Mouse (Mus musculus) gastrocnemius, postnatal 36 days (tissue): ENCODE results near the gene Lrrc57. TPM values are rescaled to one million over a fixed set of nuclear protein-coding genes. Genes with fewer than 3 reads are reported as not detected.
A peak's percentile ranks its signal among the peaks of the same experiment; 100 is the strongest.

Source experiments
- DNase-seq, 2 experiments: peaks; one replicate each; pipeline ENCODE4 v3.0.0; 2022
- intact Hi-C: fragments of 180-260 bp; cut with DNase I; formaldehyde crosslinking; loops from one replicate; pipeline ENCODE4 v1.15.1; 2025
- long read RNA-seq, 2 experiments: library from polyadenylated mRNA; stranded (forward); transcript quantifications; one replicate each; pipeline ENCODE4 v2.0.0; 2021
- total RNA-seq, 2 experiments: library from RNA; stranded (reverse); gene quantifications; 2 replicates each; pipeline ENCODE4 v1.2.3; 2021

The Lrrc57 gene
- total RNA-seq = 10 to 100 TPM; 10.3 to 11.0 TPM
- long read RNA-seq, experiment 1, transcript Lrrc57-204 (6 exons, 1,961 nt) = major isoform, 5 of 14 reads
- long read RNA-seq, experiment 1, partial matches to known transcripts = 3 of 14 reads
- long read RNA-seq, experiment 1, other reads (novel, unspliced or antisense) = 4 of 14 reads
- long read RNA-seq, experiment 2, transcript Lrrc57-202 (6 exons, 1,962 nt) = major isoform, 7 of 22 reads
- long read RNA-seq, experiment 2, partial matches to known transcripts = 0 of 22 reads
- long read RNA-seq, experiment 2, other reads (novel, unspliced or antisense) = 12 of 22 reads

DNA sequence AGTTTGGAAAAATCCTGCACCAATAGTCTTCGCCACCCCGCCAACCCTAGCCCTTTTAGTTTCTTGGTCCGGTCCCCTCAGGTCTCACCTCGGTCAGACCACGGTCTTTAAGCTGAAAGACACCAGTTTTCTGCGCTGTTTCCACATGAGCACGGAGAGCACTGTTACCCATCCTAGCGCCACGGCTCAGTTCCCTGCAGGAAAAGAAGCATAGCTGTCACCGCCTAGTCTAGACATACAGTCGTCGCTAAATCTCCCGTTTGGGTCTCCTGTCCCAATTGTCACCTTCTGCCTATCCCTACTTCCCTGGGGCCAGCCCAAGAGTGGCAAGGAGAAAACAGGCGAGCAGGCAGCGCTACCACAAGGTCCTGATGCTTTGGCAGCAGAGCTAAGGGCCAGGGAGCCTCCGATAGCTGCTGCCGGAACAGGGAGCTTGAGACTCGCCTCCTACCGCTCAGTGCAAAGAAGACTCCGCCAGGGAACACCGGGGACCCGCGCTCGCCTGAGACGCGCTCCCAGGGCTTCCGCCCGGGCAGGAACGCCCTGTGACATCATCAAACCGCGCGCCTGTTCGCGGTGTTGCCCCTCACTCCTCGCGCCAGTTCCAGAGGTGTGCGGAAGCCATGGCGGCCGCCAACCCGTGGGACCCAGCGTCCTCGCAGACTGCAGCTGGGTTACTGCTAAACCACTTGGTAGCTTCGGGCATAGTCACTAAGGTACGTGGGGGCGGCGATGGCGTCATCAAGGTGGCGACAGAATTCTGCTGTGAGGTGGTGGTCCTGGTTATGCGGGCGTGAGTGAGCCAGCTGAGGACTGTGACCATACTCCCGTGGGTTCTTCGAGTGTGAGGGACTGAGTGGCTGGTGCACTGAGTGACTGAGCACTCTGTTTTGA is at the start of gene Lrrc57, which contains the start of gene Haus2:
Gene Lrrc57 (minus strand): TSS at position 691 of the 894 bp plus-strand sequence.
Gene Haus2 (plus strand): TSS at position 554 of the 894 bp plus-strand sequence.
- intact Hi-C loops = loop anchor here (5.0 kb wide), 2 partner anchors 77 to 132 kb away; no protein-coding TSS in a partner anchor
- DNase-seq = peak; percentile 83 to 89

DNA sequence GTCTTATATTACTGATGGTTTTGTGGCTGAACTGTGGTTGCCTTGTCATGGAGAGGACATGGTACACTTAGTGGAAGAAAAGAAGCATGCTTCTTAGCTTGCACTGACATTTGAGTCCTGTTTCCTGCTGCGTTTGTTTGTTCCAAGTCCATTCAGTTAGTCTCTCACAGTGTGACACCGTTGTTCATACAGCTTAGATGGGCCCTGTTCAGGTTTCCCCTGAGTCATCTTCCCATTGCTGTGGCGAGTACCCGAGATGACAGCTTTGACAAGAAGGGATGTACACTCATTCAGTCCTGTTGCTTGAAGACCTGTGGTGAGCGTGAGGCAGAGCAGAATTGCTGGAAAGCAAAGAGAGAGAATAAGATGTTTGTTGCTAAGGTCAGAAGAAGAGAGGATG is 49.2 kb upstream of the Lrrc57 start:
- intact Hi-C loops = no loop called here
- no peak for DNase-seq

DNA sequence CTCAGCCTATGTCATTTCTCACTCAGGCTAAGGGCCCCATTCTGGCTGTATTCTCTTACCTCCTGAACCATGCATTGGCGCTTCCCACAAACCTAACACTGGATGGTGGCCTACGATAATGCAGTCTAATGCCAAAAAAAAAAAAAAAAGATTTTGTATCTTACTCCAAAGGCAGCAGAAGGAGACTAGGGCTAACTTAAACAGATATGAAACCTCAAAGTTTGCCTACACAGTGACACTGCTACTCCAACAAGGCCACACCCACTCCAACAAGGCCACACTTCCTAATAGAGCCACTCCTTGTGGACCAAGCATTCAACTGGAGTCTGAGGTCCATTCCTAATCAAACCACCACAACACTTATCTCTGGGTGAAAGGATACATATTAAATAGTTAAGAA is 47.4 kb upstream of the Lrrc57 start:
- intact Hi-C loops = no loop called here
- DNase-seq = no peak

GRCm38 (mm10) chr2:120655905-120656304 is 46.6 kb upstream of the Lrrc57 start:
- DNase-seq = no peak
- intact Hi-C loops = no loop called here

GRCm38 (mm10) chr2:120654693-120655092 is 45.4 kb upstream of the Lrrc57 start:
- intact Hi-C loops = no loop called here
- DNase-seq = no peak

GRCm38 (mm10) chr2:120652925-120653284 is 43.6 kb upstream of the Lrrc57 start:
- intact Hi-C loops = no loop called here
- no peak for DNase-seq

- DNase-seq = no peak
- intact Hi-C loops = no loop called here
These were observed 43.1 kb upstream of the Lrrc57 start for GRCm38 (mm10) chr2:120652256-120652924.

- DNase-seq = no peak
- intact Hi-C loops = no loop called here
These were observed 37.5 kb upstream of the Lrrc57 start for GRCm38 (mm10) chr2:120646777-120647176.

GRCm38 (mm10) chr2:120643836-120644235 is 34.5 kb upstream of the Lrrc57 start:
- intact Hi-C loops = no loop called here
- DNase-seq = peak; percentile 42 to 60

DNA sequence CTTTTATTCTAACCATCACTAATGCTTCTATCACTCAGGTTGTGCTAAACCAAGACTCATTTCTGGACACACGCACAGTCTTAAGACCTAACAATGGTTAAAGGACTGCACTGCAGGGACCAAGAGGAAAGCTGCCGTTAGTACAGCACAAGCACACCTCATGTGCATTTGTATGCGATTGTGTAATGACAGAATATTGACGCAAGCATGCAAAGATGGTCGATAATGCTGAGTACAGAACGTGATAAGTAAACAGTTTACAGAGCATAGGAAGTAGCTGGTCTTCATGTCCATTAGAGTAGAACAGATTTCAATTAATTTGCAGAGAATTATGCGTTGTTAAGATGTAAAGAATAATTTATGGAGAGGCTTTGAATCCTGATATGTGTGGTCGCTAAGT is 31.5 kb upstream of the Lrrc57 start:
- intact Hi-C loops = no loop called here

GRCm38 (mm10) chr2:120631957-120632356 is 22.6 kb upstream of the Lrrc57 start:
- DNase-seq = no peak
- intact Hi-C loops = no loop called here

More for the DNA sequence above, 31.5 kb upstream of the Lrrc57 start:
- DNase-seq = no peak

DNA sequence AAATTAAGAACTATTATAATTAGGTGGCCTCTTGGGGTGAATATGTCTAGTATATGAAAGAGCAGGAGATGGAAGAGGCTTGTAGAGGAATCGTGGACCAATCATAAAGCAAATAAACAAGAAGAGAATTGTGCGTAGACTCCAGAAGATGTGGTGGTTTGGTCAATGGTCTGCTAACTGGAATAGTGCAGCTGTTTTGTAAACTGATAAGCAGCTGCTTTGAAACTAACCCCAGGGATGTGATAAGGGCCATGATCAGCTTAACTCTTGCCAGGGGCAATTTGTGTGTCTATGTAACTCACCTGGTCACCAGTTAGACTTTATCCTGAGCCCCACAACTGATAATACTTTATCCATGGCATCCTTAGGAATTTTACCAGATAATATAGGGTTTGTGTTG is 22.2 kb upstream of the Lrrc57 start:
- no peak for DNase-seq
- intact Hi-C loops = no loop called here

DNA sequence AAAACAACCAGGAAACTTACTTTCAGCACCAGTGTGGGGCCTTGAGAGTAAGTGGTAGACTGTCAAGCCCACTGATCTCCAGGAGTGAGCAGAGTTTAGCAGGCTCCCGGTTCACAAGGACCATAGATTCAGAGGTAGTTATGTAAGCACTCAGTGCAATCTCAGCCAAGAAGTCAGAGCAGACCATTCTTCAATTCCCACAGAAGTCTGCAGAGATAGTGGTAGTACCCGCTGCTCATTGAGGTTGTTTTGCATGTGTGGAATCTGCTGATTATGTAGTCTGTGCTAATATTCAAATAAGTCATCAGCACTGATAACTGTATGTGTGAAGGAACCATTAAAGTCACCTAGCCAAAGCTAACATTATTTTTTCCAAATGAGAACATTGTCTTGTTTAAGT is 21.3 kb upstream of the Lrrc57 start:
- intact Hi-C loops = no loop called here
- DNase-seq = no peak

- DNase-seq = peak in 1 of 2 experiments; percentile 27
- intact Hi-C loops = no loop called here
These were observed 20.9 kb upstream of the Lrrc57 start for GRCm38 (mm10) chr2:120630246-120630645.

- DNase-seq = peak; percentile 96 to 98
- intact Hi-C loops = no loop called here
These were observed 19.8 kb upstream of the Lrrc57 start, which contains the start of gene Stard9 for GRCm38 (mm10) chr2:120628886-120629735. Gene Stard9 (plus strand): TSS chr2:120629121.

- DNase-seq = no peak
- intact Hi-C loops = no loop called here
These were observed 19.0 kb upstream of the Lrrc57 start for GRCm38 (mm10) chr2:120628076-120628865.

DNA sequence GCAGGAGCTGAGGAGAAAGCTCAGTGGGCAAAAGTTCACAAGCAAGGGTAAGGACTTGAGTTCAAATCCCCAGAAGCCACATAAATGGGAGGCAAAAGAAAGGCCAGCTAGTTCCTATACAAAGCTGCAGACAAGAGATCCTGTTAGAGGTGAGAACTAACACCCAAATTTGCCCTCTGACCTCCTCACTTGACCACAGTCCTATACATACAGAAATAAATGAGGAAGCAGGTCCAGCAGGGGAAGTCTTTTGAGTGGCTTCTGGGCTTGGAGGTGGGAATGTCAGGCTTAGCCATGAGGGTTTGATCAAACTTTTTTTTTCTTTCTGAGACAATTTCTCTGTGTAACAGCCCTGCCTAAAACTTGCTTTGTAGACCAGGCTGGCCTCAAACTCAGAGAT is 13.6 kb upstream of the Lrrc57 start:
- intact Hi-C loops = no loop called here

GRCm38 (mm10) chr2:120619538-120619937 is 10.2 kb upstream of the Lrrc57 start:
- DNase-seq = no peak
- intact Hi-C loops = no loop called here

More for the DNA sequence above, 13.6 kb upstream of the Lrrc57 start:
- no peak for DNase-seq
